Mouse (Mus musculus): ENCODE data around the gene Ifnb1.
"Not testable (repeated sequence)": the region's sequence is repeated elsewhere in the genome, so short reads cannot be mapped to it uniquely, and the experiment has no call there.

Gene Ifnb1

DNA sequence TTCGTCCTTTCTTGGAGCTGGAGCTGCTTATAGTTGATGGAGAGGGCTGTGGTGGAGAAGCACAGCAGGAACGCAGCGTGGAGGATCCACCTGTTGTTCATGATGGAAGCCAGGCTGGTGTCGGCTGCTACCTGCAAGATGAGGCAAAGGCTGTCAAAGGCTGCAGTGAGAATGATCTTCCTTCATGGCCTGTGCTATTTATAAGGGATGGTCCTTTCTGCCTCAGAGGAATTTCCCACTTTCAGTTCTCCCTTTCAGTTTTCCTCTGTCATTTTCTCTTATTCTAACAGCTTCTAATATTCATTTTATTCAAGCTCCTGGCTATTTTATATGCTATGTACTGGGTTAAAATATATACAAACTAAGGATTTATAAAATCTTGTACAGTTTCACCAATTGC lies at the start of gene Ifnb1:
Gene Ifnb1, minus strand, starts transcription at position 101 of the 400 bp plus-strand sequence.
- DNase-seq (ENCODE audit: low spot score), result no peak

DNA sequence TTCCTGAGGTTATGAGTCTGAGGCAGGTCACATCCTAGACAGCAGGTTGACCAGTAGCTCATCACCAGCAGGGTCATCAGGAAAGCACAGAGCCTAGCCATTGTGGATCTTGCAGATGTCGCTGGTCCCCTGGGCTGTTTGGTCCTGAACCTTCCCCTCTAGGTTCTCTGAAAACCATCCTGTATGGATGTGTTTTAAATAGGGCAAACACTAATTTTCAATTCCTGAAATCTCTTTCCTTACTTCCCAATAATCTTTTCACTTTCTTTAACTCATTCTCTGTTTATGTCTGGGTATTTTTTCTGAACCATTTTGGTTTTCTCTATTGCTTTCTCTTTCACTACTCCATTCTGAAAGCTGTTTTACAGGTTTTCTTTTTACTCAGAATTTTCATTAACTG lies 49.1 kb upstream of the Ifnb1 start, which contains the start of gene Ifna14:
Gene Ifna14, minus strand, starts transcription at position 101 of the 400 bp plus-strand sequence.
- no peak for DNase-seq (ENCODE audit: low spot score)

DNA sequence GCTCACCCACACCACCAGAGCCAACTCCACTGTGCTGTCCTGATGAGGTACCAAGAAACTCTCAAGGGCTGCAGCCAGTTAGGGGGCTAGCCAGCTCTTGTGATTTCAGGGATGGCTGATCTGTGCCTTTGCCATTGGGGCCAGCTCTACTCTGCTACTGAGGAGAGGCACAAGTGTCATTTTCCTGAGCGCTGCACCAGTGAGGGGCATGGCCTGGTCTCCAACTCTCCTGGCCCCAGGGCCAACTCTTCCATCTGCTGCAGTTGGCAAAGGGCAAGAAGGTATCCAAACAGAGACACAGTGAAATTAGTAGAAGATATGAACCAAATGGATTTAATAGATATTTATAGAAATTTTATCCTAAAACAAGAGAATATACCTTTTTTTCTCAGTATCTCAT lies 39.2 kb upstream of the Ifnb1 start:
- no peak for DNase-seq (ENCODE audit: low spot score)

DNA sequence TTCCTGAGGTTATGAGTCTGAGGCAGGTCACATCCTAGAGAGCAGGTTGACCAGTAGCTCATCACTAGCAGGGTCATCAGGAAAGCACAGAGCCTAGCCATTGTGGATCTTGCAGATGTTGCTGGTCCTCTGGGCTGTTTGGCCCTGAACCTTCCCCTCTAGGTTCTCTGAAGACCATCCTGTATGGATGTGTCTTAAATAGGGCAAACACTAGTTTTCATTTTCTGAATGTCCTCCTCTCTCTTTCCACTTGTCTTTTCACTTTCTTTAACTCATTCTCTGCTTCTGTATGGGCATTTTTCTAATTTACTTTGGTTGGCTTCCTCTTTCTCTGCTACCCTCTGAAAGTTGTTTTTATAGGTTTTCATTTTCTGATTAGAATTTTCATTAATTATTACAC lies 35.6 kb upstream of the Ifnb1 start, which contains the start of gene Ifna15:
Gene Ifna15, minus strand, starts transcription at position 101 of the 400 bp plus-strand sequence.
- DNase-seq (ENCODE audit: low spot score), result not testable (repeated sequence)

DNA sequence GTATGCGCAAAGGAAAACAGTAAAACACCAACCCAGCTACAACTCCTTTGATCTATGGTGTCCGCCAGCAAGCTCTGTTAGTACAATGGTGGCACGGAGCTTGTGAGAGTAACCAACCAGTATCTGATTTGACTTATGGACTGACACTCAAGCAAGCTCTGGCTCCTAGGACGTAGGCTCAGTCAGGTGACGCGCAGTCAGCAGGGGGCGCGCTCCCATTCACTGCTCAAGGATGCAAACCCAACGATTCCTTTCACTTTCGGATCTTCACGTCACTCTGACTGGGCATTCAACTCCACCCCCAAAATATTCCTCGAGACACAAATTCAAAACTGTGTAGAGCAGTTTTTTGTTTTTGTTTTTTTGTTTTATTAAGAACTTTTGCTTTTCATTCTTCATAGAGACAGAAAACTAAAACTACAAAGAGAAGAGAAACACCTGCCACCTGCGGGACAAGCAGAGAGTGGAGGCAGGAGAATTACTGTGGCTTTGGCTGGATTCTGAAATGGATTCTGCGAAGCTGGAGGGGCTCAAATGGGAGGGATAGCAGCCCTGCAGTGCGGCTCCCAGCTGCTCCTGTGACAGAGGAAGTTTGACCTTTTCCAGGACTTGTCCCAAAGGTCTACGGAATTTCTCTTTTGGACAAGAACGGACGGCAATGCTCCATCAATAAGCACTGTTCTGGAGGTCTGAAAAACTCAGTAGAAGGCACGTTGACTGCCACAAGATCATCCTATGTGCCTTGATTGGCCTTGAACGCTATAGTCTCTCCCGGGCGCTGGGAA lies 27.8 kb upstream of the Ifnb1 start:
- DNase-seq (ENCODE audit: low spot score), result peak; percentile 64

DNA sequence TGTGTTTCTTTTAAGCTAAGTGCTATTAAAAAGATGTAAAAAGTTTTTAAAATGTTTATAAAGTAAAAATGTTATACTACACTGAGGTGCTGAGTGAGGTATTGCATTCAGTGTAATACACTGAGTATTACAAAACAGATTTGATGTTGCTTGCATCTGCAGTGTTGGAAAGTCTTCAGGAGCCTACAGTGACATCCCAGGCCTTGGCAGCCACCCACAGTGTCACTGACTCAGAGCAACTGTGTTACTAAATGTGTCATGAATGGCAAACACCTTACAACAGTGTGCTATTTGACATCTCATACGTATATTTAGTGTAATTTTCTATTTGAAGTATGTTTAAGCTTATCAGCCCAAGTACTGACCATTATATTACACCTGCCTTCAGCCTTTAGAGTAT lies 25.4 kb upstream of the Ifnb1 start:
- DNase-seq (ENCODE audit: low spot score), result no peak

DNA sequence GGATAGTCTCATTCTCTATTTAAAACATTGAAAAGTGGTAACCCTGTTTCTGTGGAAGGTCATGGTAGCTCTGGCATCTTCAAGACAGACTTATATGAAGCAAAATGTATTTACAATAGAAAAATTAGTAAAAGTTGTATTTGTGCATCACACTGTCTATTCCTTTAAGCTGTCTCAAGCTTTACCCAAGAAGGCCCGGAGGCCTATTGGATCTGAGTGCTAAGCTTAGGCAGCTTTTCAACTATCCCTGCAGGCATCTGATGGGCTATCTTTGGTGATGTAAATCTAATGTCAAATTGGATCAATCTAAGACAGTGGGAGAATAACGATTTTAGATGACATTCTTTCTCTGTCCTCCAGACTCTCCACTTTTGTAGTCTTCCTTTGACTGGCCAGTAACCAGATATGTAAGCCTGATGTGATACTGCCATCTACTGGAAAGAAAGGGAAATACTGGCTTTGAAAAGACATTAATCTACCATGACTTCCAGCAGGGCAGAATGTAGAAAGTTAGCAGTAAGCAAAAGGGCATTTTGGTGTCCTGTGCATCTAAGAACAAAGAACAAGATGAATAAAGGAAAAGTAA lies 21.2 kb upstream of the Ifnb1 start:
- DNase-seq (ENCODE audit: low spot score), result peak; percentile 17

DNA sequence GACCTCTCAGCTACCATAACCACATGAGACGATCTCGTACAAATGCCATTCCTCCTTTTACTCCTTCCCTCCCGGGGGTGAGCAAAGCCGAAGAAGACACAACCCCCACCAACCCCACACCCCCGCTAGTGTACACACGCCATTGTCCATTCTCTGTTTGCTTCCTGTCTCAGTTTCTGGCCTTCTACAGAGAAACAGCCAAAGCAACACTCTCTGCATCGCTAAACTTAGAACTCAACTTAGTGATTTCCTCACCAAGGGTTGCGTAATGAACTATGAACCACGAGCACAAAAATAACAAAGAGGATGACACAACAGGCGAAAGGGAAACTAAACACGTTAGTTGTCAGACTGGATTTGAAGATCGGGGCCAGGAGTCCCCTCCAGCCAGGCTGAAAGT lies 14.8 kb upstream of the Ifnb1 start:
- DNase-seq (ENCODE audit: low spot score), result peak; percentile 75

DNA sequence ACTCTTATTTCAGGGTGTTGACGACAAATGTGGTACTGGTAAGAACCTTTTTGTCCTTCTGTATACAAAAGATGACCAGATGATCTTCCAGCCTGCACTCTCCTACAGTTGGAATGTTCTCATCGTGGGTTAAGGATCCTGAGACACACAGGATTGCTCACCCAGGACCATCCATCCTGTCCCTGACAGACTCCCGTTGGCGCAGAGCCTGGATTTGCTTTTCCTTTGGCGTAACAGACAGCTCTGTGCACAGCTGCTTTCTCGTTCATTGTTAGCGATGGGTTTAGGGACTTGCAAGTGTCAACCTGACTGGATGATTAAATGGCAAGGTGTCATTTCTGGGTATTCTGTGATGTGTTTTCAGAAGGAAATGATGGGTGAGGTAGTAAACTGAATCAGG lies 14.1 kb upstream of the Ifnb1 start:
- DNase-seq (ENCODE audit: low spot score), result no peak

DNA sequence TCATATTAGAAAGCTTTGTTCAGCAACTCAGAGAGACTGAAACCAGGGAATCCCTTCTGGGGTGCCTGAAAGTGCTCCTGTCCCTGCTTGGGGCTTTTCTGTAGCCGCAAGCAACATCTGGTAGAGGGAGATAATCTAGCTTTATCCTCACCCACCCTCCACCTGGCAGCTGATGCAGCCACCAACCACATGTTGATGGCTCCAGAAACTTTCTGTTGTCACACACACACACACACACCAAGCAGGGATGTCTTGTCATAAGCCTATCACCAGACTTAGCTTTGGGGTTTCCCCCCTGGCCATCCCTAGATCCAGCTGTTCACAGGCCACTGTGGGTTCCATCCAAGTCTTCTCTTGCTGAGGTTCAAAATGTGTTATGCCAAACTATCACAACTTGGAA lies 13.2 kb upstream of the Ifnb1 start:
- DNase-seq (ENCODE audit: low spot score), result no peak

DNA sequence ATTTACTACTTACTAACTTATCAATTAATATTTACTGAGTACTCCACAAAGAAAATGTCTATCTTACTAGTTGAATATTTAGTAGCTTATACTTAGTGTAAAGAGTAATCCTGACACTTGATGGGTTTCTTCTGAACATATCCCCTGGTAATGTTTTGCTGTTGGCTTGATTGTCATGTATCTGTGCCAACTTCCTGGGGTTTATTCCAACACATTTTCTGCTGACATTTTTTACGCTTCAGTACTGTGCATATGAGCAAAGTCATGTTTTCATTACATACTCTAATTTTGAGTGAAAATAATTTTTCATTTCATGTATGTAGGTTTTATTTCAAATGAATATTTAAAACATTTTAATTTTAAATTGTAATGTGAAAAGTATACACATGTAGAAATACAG lies 12.3 kb upstream of the Ifnb1 start:
- no peak for DNase-seq (ENCODE audit: low spot score)

DNA sequence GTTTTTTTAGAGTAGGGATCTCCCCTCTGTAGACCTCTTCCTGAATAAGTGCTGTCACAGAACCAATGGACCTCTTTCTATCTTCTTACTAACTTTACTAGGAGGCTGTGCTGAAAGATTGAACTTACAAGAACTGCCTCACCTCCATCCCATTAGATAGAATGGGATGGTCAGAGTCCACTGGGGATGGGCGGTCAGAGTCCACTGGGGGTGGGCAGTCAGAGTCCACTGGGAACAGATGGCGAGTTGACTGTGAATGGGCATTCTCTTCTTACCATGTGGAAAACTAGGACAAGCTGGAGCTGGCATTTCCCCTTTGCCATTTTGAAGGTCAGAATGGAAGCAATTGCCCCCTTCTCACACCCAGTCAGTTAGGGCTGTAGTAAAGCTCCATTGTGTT lies 10.9 kb upstream of the Ifnb1 start:
- peak; percentile 39 for DNase-seq (ENCODE audit: low spot score)

DNA sequence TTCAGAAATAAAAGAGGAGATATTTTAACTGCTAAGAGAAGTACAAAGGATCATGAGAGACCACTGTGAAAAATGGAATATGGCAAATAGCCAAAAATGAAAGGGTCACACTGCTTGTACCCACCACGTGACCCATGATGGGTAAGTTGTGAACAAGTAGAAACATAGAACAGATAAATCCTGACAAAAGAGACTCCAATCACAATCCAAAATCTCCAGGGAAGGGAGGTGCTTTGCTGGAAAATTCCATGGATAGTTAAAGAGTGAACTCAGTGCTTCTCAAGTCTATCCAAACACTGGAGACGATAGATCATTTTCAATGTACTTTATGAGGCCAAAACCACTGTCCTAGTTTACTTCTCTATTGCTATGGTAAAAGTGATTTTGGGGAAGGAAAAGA lies 8.3 kb upstream of the Ifnb1 start:
- no peak for DNase-seq (ENCODE audit: low spot score)

DNA sequence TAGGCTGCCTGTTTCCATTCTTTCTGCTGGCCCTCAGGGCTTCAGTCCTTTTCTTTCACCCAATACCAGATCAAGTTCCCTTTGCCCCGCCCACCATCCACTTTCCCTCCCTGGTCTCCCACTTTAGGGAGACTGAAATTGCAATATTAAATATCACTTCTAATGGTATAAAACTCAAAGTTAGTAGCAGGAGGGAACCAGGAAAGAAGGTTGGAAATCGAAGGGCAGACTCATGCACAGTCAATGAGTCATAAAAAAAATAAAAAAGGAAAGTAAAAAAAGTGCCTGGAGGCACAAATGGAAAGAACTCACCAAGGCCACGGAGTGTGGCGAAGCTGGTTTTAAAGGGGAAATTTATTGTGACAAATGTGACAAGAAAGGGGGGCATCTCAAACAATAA lies 7.7 kb upstream of the Ifnb1 start:
- DNase-seq (ENCODE audit: low spot score), result no peak

DNA sequence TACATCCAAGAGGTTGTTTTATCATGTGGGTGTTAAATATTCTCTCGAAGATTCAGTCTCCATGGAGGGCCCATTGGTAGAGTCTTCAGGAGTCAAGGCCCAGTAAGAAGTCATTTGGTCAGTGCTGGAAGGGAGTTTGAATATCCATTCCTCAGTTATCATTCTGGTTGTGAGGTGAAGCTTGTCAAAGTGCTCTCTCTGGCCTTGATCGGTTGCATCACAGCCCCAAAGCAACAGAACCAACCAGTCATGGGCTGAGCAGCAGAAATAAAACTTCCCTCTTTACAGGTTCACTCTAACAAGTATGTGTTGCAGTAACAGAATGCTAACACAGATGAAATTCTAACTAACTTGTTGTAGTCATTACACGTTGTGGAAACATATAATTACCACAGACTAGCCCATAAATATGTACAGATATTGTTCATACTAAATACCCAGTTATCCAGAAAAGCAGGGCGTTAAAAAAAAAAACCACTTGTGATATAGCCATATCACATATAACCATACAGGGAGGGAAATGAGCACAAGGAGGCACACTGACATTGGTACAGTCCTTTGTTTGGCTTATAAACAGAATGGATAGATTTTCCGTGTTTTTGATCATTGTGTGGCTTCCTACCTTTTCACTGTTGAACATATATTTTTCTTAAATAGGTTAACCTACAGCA lies 3.9 kb upstream of the Ifnb1 start:
- DNase-seq (ENCODE audit: low spot score), result no peak

DNA sequence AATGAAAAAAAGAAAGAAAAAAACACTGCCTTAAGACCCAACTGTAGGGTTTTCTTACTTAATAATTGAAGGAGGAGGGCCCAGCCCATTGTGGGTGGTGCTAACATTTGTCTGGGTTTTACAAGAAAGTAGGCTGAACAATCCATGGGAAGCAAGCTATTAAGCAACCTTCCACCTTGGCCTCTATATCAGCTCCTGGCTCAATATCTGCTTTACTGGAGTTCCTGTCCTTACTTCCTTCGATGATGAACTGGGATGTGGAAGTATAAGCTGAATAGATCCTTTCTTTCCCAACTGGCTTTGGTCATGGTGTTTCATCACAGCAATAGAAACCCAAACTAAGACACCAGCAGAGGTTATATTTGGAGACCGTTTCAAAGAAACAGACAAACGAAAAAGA lies 2.8 kb upstream of the Ifnb1 start:
- no peak for DNase-seq (ENCODE audit: low spot score)

DNA sequence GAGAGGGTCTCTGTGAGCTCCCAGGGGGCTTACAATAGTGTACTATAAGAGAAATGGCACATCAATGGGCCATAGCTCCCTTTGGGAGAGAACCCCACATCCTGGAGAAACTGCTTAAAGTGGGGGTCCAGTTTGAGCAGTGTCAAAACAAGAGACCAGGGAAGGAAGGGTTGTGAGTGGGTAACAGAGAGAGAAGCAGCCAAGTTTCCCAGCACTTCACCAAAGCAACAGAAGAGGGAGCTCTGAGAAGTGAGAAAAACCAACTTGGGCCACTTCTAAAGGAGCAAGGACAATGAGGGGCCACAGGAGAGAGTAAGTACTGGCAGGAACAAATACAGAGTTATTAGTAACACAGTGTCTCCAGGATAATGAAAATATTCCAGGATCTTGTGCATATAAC lies 667 bp upstream of the Ifnb1 start:
- DNase-seq (ENCODE audit: low spot score), result no peak

DNA sequence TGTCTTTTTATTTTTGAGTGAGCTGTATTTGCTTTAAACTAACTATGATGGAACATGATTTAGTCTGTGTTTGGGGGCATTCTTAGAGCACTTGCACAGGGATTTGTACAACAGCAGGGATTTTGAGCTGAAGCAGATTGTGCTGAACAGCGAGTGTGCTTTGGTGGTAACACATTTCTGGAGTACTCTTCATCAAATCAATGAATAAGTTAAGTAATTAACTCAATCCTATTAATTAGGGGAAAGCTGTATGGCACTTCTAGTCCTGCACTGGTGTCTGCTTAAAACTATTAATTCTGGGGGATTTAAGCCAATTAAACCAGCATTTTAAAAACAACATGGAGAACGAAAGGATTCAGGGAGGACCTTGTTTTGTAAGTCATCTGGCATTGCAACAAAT lies 4.6 kb downstream of the Ifnb1 start:
- no peak for DNase-seq (ENCODE audit: low spot score)

DNA sequence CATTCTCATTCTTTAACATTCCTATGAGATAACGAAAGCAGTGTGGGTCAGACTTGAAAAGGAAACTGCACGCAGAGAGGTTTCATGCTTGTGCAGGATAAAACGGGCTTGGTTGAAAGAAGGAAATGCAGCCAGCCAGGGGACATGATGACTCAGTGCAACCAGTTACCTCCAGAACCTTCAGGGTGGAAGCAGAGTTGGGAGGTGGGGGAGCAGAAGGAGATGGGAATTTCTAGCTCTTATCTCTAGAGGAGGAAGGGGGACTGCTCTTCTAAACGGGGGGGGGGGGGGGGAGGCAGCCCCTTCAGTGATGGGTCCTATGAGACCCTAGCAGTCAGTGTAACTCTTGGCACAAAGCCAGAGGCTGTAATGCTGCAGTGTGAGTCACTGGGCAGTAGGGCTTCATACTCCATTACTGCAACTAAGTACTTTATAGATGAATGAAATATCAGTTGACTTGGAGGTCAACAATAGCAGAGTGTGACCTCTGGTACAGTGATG lies 6.8 kb downstream of the Ifnb1 start:
- DNase-seq (ENCODE audit: low spot score), result peak; percentile 28

DNA sequence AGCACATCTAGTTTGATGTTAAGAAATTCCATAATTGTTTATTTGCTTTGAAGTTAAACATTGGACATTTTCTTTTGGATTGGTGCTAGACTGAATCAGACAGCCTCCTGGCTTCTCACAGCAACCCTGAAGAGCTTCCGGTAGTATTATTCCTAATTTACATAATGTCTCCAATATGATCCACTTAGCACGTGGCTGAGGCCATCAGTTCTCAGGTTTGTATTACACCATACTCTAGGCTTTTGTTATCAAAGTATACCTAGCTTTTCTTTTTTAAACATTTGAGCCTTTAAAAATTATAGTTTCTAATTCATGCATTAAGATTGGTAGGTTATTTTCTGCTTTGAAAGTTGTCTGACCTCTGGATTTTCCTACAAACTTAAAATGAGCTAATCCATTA lies 7.3 kb downstream of the Ifnb1 start:
- no peak for DNase-seq (ENCODE audit: low spot score)

DNA sequence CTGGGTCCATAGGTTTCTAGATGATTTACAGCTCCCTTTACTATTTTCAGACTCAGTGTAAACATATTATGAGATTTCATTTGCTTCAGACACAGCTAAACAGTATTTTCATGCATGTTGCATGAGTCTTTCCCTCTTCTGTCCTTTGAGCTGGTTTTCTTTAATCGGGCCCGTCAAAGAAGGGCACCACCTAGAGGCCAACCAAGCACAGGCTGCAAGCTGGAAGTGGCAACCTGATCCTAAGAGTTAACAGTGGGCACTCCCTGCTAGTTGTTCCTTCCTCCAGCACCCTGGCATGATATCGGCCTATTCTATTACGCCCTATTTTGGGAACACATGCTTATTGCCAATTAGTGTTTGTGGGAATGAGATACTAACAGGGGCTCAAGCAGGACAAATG lies 8.2 kb downstream of the Ifnb1 start:
- DNase-seq (ENCODE audit: low spot score), result peak; percentile 23

DNA sequence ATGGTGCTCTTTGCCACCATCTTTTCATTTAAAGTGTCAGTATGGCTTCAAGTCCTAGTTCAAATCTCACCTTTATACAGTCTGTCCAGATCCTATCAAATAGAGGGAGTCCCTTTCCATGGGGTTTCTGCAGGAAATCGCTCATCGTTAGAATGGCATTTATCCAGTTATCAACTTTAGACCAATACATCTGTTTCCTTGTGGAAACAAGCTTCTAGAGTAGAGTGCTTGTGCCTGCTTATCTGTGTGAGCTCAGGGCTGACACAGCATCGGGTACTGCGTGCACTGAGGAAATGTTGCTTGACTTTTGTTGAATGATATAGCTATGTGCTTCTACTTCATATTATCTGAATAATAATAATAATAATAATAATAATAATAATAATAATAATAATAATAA lies 8.8 kb downstream of the Ifnb1 start:
- no peak for DNase-seq (ENCODE audit: low spot score)

DNA sequence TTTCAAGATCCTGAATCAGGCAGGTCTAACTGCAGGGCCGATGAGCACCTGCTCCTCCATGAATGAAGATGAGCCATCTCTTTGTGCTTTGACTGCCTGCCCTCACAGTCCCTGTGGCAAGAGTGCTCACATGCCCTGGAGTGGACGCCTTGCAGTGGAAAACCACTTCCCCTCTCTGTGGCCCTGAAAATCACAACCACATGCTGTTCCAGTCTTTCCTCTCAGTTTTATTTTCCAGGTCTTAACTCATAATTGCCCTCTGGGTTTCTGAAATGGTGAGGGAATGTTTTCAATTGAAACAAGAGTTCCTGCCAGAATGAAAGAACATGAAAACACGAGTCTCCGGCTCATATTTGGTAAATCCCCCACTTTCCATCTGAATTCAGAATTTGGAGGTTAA lies 18.8 kb downstream of the Ifnb1 start:
- DNase-seq (ENCODE audit: low spot score), result no peak

Measured in yolk sac, embryonic 10.5 days (tissue).